Mouse (Mus musculus) erythroblast, embryonic 14.5 days (primary cell): Measurements from ENCODE around the gene Cdk15.

ENCODE experiments used
- GATA1 ChIP-seq: IDR thresholded peaks from 2 replicates; pipeline ENCODE4 v1.6.1; 2012; ENCODE audit warnings: low read length, inconsistent platforms, mixed read lengths
- TAL1 ChIP-seq: IDR thresholded peaks from 3 replicates; pipeline ENCODE4 v1.6.1; 2012; ENCODE audit warnings: low read length, inconsistent platforms, mixed read lengths

GRCm38 (mm10) chr1:59360834-59361233, 104.1 kb downstream of the Cdk15 start:
- TF ChIP-seq GATA1: no peak
- no peak for TF ChIP-seq TAL1
